Mouse (Mus musculus) testis, adult 10 weeks (tissue): ENCODE measurements around the gene Acad10. TPM values are rescaled to one million over a fixed set of nuclear protein-coding genes. Genes with fewer than 3 reads are reported as not detected.

Source experiments
- polyA plus RNA-seq: library from polyadenylated mRNA; stranded (reverse); fragments of 350-450 nt; fragmentation: Illumina TruSeq; extraction: RNeasy Lipid Tissue Mini Kit (QIAGEN cat#74804); gene quantifications from one replicate; pipeline ENCODE4 v1.2.3, GENCODE M21; 2014; ENCODE audit warnings: low read depth, low replicate concordance

Acad10 gene
- polyA plus RNA-seq = 0.64 TPM

DNA sequence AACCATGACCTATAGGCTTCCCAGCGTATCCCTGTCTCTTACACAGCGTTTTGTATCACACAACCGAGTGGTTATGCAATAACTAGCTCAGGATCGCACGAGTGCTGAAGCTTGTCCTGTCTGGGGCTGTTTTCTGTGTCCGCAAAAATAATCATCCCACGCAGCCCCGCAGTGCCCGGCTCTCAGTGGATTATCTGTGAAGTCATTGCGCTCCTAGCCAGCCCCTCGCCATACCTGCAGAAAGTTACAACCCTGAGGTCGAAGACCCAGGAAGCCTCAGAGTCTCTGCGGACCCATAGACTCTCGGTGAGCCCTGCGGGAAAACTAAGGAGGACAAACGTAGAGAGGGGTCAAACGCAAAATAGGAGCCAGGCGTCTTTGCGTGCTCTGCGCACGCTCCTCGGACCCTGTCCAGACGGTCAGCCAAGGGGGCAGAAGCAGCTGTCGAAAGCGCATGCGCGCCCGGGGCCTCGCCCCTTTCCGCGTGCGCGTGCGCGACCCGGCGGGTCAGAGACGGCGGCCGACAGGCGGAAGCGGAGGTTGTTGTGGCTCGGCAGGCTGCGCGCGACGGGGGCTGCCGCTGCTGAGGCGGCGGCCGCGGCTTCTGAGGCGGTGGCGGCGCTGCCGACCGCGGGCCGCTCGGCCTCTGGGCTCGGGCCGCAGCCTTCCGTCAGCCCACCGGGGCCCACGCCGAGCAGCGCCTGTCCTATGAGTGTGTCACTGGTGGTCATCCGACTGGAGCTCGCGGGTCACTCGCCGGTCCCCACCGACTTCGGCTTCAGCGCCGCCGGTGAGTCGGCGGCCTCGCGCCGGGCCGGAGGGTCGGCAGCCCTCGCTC, at the start of gene Acad10, which contains the start of gene Brap:
Acad10 (minus strand) TSS at position 456 of the 838 bp plus-strand sequence.
Brap (plus strand) TSS at position 505 of the 838 bp plus-strand sequence.

DNA sequence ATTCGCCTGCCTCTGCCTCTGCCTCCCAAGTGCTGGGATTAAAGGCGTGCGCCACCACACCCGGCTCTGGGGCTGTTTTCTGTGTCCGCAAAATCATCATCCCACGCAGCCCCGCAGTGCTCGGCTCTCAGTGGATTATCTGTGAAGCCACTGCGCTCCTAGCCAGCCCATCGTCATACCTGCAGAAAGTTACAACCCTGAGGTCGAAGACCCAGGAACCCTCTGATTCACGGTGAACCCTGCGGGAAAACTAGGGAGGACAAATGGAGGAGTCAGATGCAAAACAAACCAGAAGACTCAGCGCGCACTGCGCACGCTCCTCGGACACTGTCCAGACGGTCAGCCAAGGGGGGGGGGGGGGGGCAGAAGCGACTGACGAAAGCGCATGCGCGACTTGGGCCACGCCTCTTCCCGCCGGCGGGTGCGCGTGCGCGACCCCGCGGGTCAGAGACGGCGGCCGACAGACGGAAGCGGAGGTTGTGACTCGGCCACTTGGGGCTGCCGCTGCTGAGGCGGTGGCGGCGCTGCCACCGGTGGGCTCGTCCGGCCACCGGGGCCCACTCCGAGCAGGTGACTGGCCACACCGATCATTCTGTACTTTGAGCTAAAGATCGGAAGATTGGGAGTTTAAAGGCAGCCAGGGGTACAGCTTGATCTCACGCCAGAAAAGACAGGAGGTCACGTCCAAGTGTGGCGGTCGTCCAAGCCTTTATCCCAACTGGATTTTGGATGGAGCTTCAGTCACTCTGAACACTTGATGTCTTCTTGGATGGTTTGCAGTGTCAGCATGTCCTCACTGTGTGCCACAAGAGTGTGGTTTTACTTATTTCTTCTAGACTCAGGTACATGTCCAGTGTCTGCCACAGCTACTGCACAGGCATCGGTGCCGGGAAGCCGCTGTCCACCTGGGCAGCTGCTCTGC, 41.5 kb downstream of the Acad10 start, which contains the start of gene Acad12:
Acad12 (minus strand) TSS at position 347 of the 922 bp plus-strand sequence.

GRCm38 (mm10) chr5:121593451-121594401, 66.6 kb downstream of the Acad10 start, which contains the start of gene Aldh2:
Aldh2 (minus strand) TSS chr5:121593824.

Other genes with a start within 250 kb of the Acad10 start
- 8.0 TPM for gene Tmem116, start 208.6 kb downstream of the Acad10 start, polyA plus RNA-seq
- 28.9 TPM for gene Erp29, start 208.0 kb downstream of the Acad10 start, polyA plus RNA-seq
- 70.9 TPM for gene Adam1b, start 157.1 kb downstream of the Acad10 start, polyA plus RNA-seq
- 81.2 TPM for gene Adam1a, start 115.0 kb downstream of the Acad10 start, polyA plus RNA-seq
- gene Gm42878, start 115.0 kb downstream of the Acad10 start, polyA plus RNA-seq = not detected
- gene Mapkapk5, start 114.6 kb downstream of the Acad10 start, polyA plus RNA-seq = 55.1 TPM
- 6.5 TPM for gene Aldh2, start 66.7 kb downstream of the Acad10 start, polyA plus RNA-seq
- gene Acad12, start 41.6 kb downstream of the Acad10 start, polyA plus RNA-seq = 2.1 TPM
- 109 TPM for gene Brap, start within 50 bp of the Acad10 start, polyA plus RNA-seq
- 247 TPM for gene Atxn2, start 50.8 kb upstream of the Acad10 start, polyA plus RNA-seq
- 28.4 TPM for gene Sh2b3, start 177.1 kb upstream of the Acad10 start, polyA plus RNA-seq
- gene Pheta1, start 188.5 kb upstream of the Acad10 start, polyA plus RNA-seq = 0.31 TPM